Mouse (Mus musculus) CH12.LX (cell line): ENCODE measurements around the gene Kif24. TPM values are rescaled to one million over a fixed set of nuclear protein-coding genes. Genes with fewer than 3 reads are reported as not detected.

Source experiments
- DNase-seq: peaks from one replicate; pipeline ENCODE4 v3.0.0-alpha.2; 2013; ENCODE audit errors: extremely low read depth
- H3K27ac ChIP-seq: 2 replicates; pipeline ENCODE4 v1.5.1; 2012; ENCODE audit warnings: low read depth, mild to moderate bottlenecking, control low read depth, moderate library complexity; ENCODE audit not compliant: insufficient read depth
- H3K27me3 ChIP-seq: replicated peaks from 2 replicates; pipeline ENCODE3; 2012; ENCODE audit warnings: inconsistent platforms
- H3K36me3 ChIP-seq, 2 experiments: replicated peaks in 1 of 2; 2 replicates each; pipeline versions ENCODE3 to v1.6.1; 2012; ENCODE audit warnings: inconsistent platforms in 1 of 2, low read length in 1 of 2, mild to moderate bottlenecking in 1 of 2, mixed read lengths in 1 of 2, moderate library complexity in 1 of 2; ENCODE audit not compliant: control insufficient read depth in 1 of 2, insufficient read depth in 1 of 2
- H3K4me1 ChIP-seq, 2 experiments: 2 replicates each; pipeline ENCODE4 v1.6.1; 2012; ENCODE audit warnings: inconsistent platforms in 1 of 2, moderate library complexity in 1 of 2; ENCODE audit not compliant: insufficient read depth in 2 of 2, control insufficient read depth in 1 of 2
- H3K4me2 ChIP-seq: 2 replicates; pipeline ENCODE4 v1.6.1; 2012; ENCODE audit warnings: low read depth, mild to moderate bottlenecking, control low read depth; ENCODE audit not compliant: poor library complexity, insufficient read depth, severe bottlenecking
- H3K4me3 ChIP-seq, 3 experiments: fragments of 150-350 bp in 1 of 3; sonication (generic) in 1 of 3; replicated peaks in 1 of 3; 2 replicates each; pipeline versions ENCODE3 to v1.5.1; 2011 to 2012; ENCODE audit warnings: low read depth in 2 of 3, low read length in 2 of 3, mild to moderate bottlenecking in 2 of 3, moderate library complexity in 2 of 3, control low read depth in 1 of 3, improper control_type of control experiment in 1 of 3, inconsistent platforms in 1 of 3, mixed read lengths in 1 of 3; ENCODE audit not compliant: poor library complexity in 1 of 3
- H3K79me2 ChIP-seq: replicated peaks from 2 replicates; pipeline ENCODE4 v1.6.1; 2012; ENCODE audit warnings: mild to moderate bottlenecking, moderate library complexity; ENCODE audit not compliant: control insufficient read depth, poor library complexity, insufficient read depth, severe bottlenecking; ENCODE audit errors: extremely low read depth
- H3K9ac ChIP-seq: 2 replicates; pipeline ENCODE4 v1.6.1; 2012; ENCODE audit warnings: low read depth, mild to moderate bottlenecking, control low read depth, moderate library complexity; ENCODE audit not compliant: insufficient read depth
- H3K9me3 ChIP-seq: replicated peaks from 2 replicates; pipeline ENCODE3; 2012; ENCODE audit warnings: low read length, inconsistent platforms, mixed read lengths
- BHLHE40 ChIP-seq: IDR thresholded peaks from 2 replicates; pipeline ENCODE4 v1.6.1; 2011; ENCODE audit warnings: mild to moderate bottlenecking, low read depth, low read length, improper control_type of control experiment
- CHD2 ChIP-seq: IDR thresholded peaks from 2 replicates; pipeline ENCODE4 v1.6.1; 2011; ENCODE audit warnings: low read length, improper control_type of control experiment
- CTCF ChIP-seq, 2 experiments: IDR thresholded peaks in 1 of 2; conservative IDR thresholded peaks in 1 of 2; 2 replicates each; pipeline ENCODE4 v1.5.1; 2011 to 2012; ENCODE audit warnings: low read depth in 2 of 2, low read length in 2 of 2, improper control_type of control experiment in 1 of 2, inconsistent platforms in 1 of 2, mild to moderate bottlenecking in 1 of 2, moderate library complexity in 1 of 2
- E2F4 ChIP-seq: IDR thresholded peaks from 2 replicates; pipeline ENCODE4 v1.6.1; 2011; ENCODE audit warnings: low read depth, low read length, improper control_type of control experiment; ENCODE audit not compliant: insufficient replicate concordance
- ELF1 ChIP-seq: IDR thresholded peaks from 2 replicates; pipeline ENCODE4 v1.6.1; 2014; ENCODE audit warnings: low read depth, mild to moderate bottlenecking, inconsistent platforms, low read length, improper control_type of control experiment
- ETS1 ChIP-seq: conservative IDR thresholded peaks from 2 replicates; pipeline ENCODE4 v1.6.1; 2012; ENCODE audit warnings: low read depth, mild to moderate bottlenecking, inconsistent platforms, low read length, improper control_type of control experiment, moderate library complexity
- GABPA ChIP-seq: IDR thresholded peaks from 2 replicates; pipeline ENCODE4 v1.6.1; 2012; ENCODE audit warnings: low read depth, low read length, improper control_type of control experiment, inconsistent platforms; ENCODE audit not compliant: insufficient replicate concordance
- JUN ChIP-seq: IDR thresholded peaks from 2 replicates; pipeline ENCODE4 v1.6.1; 2011; ENCODE audit warnings: low read depth, mild to moderate bottlenecking, low read length, improper control_type of control experiment, moderate library complexity; ENCODE audit not compliant: insufficient read depth
- JUND ChIP-seq: conservative IDR thresholded peaks from 2 replicates; pipeline ENCODE4 v1.6.1; 2011; ENCODE audit warnings: low read depth, low read length, improper control_type of control experiment
- MAFK ChIP-seq: IDR thresholded peaks from 2 replicates; pipeline ENCODE4 v1.6.1; 2011; ENCODE audit warnings: low read length, improper control_type of control experiment; ENCODE audit not compliant: insufficient replicate concordance
- MAX ChIP-seq: IDR thresholded peaks from 2 replicates; pipeline ENCODE4 v1.6.1; 2011; ENCODE audit warnings: low read length, improper control_type of control experiment
- MAZ ChIP-seq: IDR thresholded peaks from 2 replicates; pipeline ENCODE4 v1.6.1; 2012; ENCODE audit warnings: low read depth, mild to moderate bottlenecking, inconsistent platforms, low read length, improper control_type of control experiment, moderate library complexity
- MEF2A ChIP-seq: IDR thresholded peaks from 2 replicates; pipeline ENCODE4 v1.6.1; 2014; ENCODE audit warnings: low read depth, mild to moderate bottlenecking, inconsistent platforms, low read length, improper control_type of control experiment, borderline replicate concordance
- MXI1 ChIP-seq: IDR thresholded peaks from 2 replicates; pipeline ENCODE4 v1.6.1; 2011; ENCODE audit warnings: mild to moderate bottlenecking, low read depth, low read length, improper control_type of control experiment
- MYC ChIP-seq: IDR thresholded peaks from 2 replicates; pipeline ENCODE4 v1.6.1; 2011; ENCODE audit warnings: low read depth, mild to moderate bottlenecking, improper control_type of control experiment, low read length
- NELFE ChIP-seq: IDR thresholded peaks from 2 replicates; pipeline ENCODE4 v1.6.1; 2011; ENCODE audit warnings: low read depth, low read length, improper control_type of control experiment
- POLR2A ChIP-seq: IDR thresholded peaks from 2 replicates; pipeline ENCODE4 v1.6.1; 2011; ENCODE audit warnings: low read depth, mild to moderate bottlenecking, improper control_type of control experiment, low read length
- POLR2AphosphoS2 ChIP-seq: IDR thresholded peaks from 2 replicates; pipeline ENCODE4 v1.6.1; 2011; ENCODE audit warnings: low read depth, low read length, improper control_type of control experiment
- RAD21 ChIP-seq: IDR thresholded peaks from 2 replicates; pipeline ENCODE4 v1.6.1; 2011; ENCODE audit warnings: low read depth, mild to moderate bottlenecking, low read length, improper control_type of control experiment, moderate library complexity
- SIN3A ChIP-seq: IDR thresholded peaks from 2 replicates; pipeline ENCODE4 v1.6.1; 2012; ENCODE audit warnings: low read length, improper control_type of control experiment, inconsistent platforms
- SMC3 ChIP-seq: IDR thresholded peaks from 2 replicates; pipeline ENCODE4 v1.6.1; 2011; ENCODE audit warnings: low read depth, low read length, improper control_type of control experiment
- TBP ChIP-seq: conservative IDR thresholded peaks from 2 replicates; pipeline ENCODE4 v1.6.1; 2011; ENCODE audit warnings: low read depth, low read length, improper control_type of control experiment
- UBTF ChIP-seq: IDR thresholded peaks from 2 replicates; pipeline ENCODE4 v1.6.1; 2012; ENCODE audit warnings: low read depth, mild to moderate bottlenecking, inconsistent platforms, low read length, improper control_type of control experiment, moderate library complexity
- USF1 ChIP-seq: IDR thresholded peaks from 2 replicates; pipeline ENCODE4 v1.6.1; 2014; ENCODE audit warnings: low read depth, mild to moderate bottlenecking, inconsistent platforms, low read length, improper control_type of control experiment
- ZC3H11A ChIP-seq: IDR thresholded peaks from 2 replicates; pipeline ENCODE4 v1.6.1; 2012; ENCODE audit warnings: low read depth, mild to moderate bottlenecking, inconsistent platforms, low read length, improper control_type of control experiment
- ZKSCAN1 ChIP-seq: IDR thresholded peaks from 2 replicates; pipeline ENCODE4 v1.6.1; 2012; ENCODE audit warnings: low read depth, inconsistent platforms, low read length, improper control_type of control experiment, borderline replicate concordance
- dilution Hi-C: fragments of 300-500 bp; cut with MboI; formaldehyde crosslinking; loops from 2 replicates; pipeline ENCODE4 v1.14.3; 2020; ENCODE audit warnings: low sequenced_read_pairs; ENCODE audit not compliant: extremely low pct_unique_long_range_greater_than_20kb, extremely low pct_ligation_motif_present
- in situ Hi-C: fragments of 300-500 bp; cut with MboI; formaldehyde crosslinking; loops from 3 replicates; pipeline ENCODE4 v1.14.3; 2019; ENCODE audit warnings: low sequenced_read_pairs, low pct_ligation_motif_present, low pct_unique_long_range_greater_than_20kb, mixed read lengths
- polyA plus RNA-seq: library from polyadenylated mRNA; unstranded; fragments of >175 nt; gene quantifications from 2 replicates; pipeline ENCODE4 v1.2.1, GENCODE M21; 2012; ENCODE audit warnings: low read depth; ENCODE audit not compliant: insufficient read length
- total RNA-seq, 2 experiments: library from RNA; depleted of rRNA; stranded (reverse); fragments of 300-350 nt in 1 of 2; fragments of >200 nt in 1 of 2; gene quantifications; 2 replicates each; pipeline ENCODE4 v1.2.3; 2012 to 2014

The Kif24 gene
- total and polyA plus RNA-seq, 3 experiments = 6.4 to 8.6 (median 8.4) TPM

DNA sequence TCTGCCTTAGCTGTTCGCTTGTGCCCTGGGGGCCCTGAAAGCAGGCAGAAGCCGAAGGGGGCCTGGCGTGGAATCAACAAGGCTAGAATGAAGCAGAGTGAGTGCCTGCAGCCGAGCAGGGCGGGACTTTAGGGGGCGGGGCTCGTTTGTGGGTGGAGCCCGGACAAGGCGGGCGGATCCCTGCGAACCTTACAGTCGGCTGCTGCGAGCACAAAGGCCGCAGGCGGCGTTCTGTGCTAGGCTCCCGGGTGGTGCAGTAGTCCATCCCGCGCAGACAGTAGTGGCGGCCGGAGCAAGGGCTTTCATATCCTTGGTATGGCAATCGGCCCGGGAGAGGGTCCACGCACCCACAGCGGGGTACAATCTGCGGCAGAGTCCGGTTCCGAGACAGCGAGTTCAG is 42.2 kb upstream of the Kif24 start:
- H3K4me1 ChIP-seq = no peaks in the 10 kb centered on the region
- no peak overlapping the region for H3K27ac ChIP-seq
- no peak overlapping the region for H3K9ac ChIP-seq
- in situ Hi-C loops (no loop called here), dilution Hi-C loops (no loop called here)
- no peak overlapping the region for H3K4me3 ChIP-seq
- no peaks in the 10 kb centered on the region for H3K79me2 ChIP-seq
- H3K36me3 ChIP-seq = no peaks in the 10 kb centered on the region
- DNase-seq = peak; percentile 6
- TF ChIP-seq UBTF = no peak
- TF ChIP-seq CHD2 = no peak
- no peak for TF ChIP-seq BHLHE40
- TF ChIP-seq MXI1 = no peak
- no peak for TF ChIP-seq GABPA
- TF ChIP-seq MAFK = no peak
- no peak for TF ChIP-seq CTCF (conservative IDR thresholded peaks at IDR 0.05 in 1 of 2, IDR thresholded peaks at IDR 0.05 in 1 of 2; ENCODE audit: low read depth in 2 of 2, low read length in 2 of 2)
- TF ChIP-seq NELFE = no peak
- TF ChIP-seq JUND = no peak
- no peak for TF ChIP-seq MEF2A
- TF ChIP-seq ZC3H11A = no peak
- no peak for TF ChIP-seq ETS1
- TF ChIP-seq USF1 = no peak
- no peak for TF ChIP-seq POLR2A
- TF ChIP-seq POLR2AphosphoS2 = no peak
- no peak for TF ChIP-seq MAX
- no peak for TF ChIP-seq ZKSCAN1
- no peak for TF ChIP-seq MAZ
- peaks cover 70% of the 10 kb centered on the region for H3K27me3 ChIP-seq
- peaks cover 10% of the 10 kb centered on the region for H3K9me3 ChIP-seq
- no peak overlapping the region for H3K4me2 ChIP-seq

DNA sequence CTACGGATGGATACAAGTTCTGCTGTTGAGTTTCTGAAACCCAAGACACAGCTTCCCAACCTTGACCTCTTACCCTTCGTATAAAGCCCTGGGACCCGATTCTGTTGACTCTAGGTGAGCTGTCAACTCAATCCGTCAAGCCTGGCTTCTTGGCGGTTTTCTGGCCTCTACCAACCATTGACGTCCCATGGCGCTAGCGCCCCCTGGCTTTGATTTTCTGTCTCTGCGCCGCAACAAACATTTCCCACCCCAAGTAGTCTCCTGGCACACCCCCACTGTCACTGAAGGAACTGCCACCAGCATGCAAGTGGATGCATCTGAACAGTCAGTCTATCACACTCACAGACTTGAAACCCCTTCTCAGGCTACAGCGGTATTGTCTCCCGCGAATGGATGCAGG is 41.5 kb upstream of the Kif24 start:
- H3K27me3 ChIP-seq = peaks cover 69% of the 10 kb centered on the region
- peaks cover 10% of the 10 kb centered on the region for H3K9me3 ChIP-seq
- no peak overlapping the region for H3K4me2 ChIP-seq
- H3K4me3 ChIP-seq = no peak overlapping the region
- no peak overlapping the region for H3K9ac ChIP-seq
- no peaks in the 10 kb centered on the region for H3K36me3 ChIP-seq
- no peaks in the 10 kb centered on the region for H3K4me1 ChIP-seq
- dilution Hi-C loops (no loop called here), in situ Hi-C loops (no loop called here)
- no peaks in the 10 kb centered on the region for H3K79me2 ChIP-seq
- no peak overlapping the region for H3K27ac ChIP-seq
- peak; percentile 17 for DNase-seq
- TF ChIP-seq CTCF (conservative IDR thresholded peaks at IDR 0.05 in 1 of 2, IDR thresholded peaks at IDR 0.05 in 1 of 2; ENCODE audit: low read depth in 2 of 2, low read length in 2 of 2) = peak in 1 of 2 experiments; percentile 60; a peak in 2 of 4 replicates
- TF ChIP-seq NELFE = no peak
- no peak for TF ChIP-seq E2F4
- TF ChIP-seq SMC3 = peak; percentile 40
- no peak for TF ChIP-seq ELF1
- TF ChIP-seq MYC = no peak
- no peak for TF ChIP-seq MAX
- TF ChIP-seq JUN = no peak
- TF ChIP-seq TBP = no peak
- TF ChIP-seq MAZ = no peak
- TF ChIP-seq RAD21 = peak; percentile 22
- TF ChIP-seq UBTF = no peak
- TF ChIP-seq SIN3A = no peak
